Mouse (Mus musculus) forebrain, embryonic 15.5 days (tissue): ENCODE measurements at regions not wholly inside any gene's neighbourhood (a gene's known extent, or its start where the extent isn't known, plus 50 kb on each side); places are given as distances from the start of the nearest gene placed in this dataset.

Experiments used
- ATAC-seq: fragments of 200-750 bp; cut with Nextera tagmentation; replicated peaks from 2 replicates; pipeline ENCODE4 v1.8.0; 2017; ENCODE audit warnings: mild to moderate bottlenecking, moderate TSS enrichment, moderate library complexity
- H3K27ac ChIP-seq: fragments of 300-500 bp; sonication (generic); replicated peaks from 2 replicates; pipeline ENCODE4 v1.5.1; 2015; ENCODE audit warnings: mild to moderate bottlenecking, inconsistent platforms
- H3K27me3 ChIP-seq: fragments of 300-500 bp; sonication (generic); 2 replicates; pipeline ENCODE4 v1.6.1; 2015; ENCODE audit warnings: inconsistent platforms
- H3K36me3 ChIP-seq: fragments of 300-500 bp; sonication (generic); 2 replicates; pipeline ENCODE4 v1.6.1; 2015; ENCODE audit warnings: mild to moderate bottlenecking, inconsistent platforms
- H3K4me1 ChIP-seq: fragments of 300-500 bp; sonication (generic); 2 replicates; pipeline ENCODE4 v1.6.1; 2015; ENCODE audit warnings: inconsistent platforms
- H3K4me2 ChIP-seq: fragments of 300-500 bp; sonication (generic); replicated peaks from 2 replicates; pipeline ENCODE4 v1.6.1; 2015; ENCODE audit warnings: mild to moderate bottlenecking, inconsistent platforms
- H3K4me3 ChIP-seq: fragments of 300-500 bp; sonication (generic); 2 replicates; pipeline ENCODE4 v1.5.1; 2015; ENCODE audit warnings: mild to moderate bottlenecking, inconsistent platforms
- H3K9ac ChIP-seq: fragments of 300-500 bp; sonication (generic); replicated peaks from 2 replicates; pipeline ENCODE4 v1.6.1; 2015; ENCODE audit warnings: mild to moderate bottlenecking, inconsistent platforms
- H3K9me3 ChIP-seq: fragments of 300-500 bp; sonication (generic); 2 replicates; pipeline ENCODE4 v1.6.1; 2016; ENCODE audit warnings: inconsistent platforms
- WGBS: fragments of 180-500 bp; shearing (Covaris S2); methylation state at CpG from one replicate; pipeline ENCODE4 v1.1.7; 2015; ENCODE audit warnings: mixed read lengths; 5-methylcytosine and 5-hydroxymethylcytosine counted together

GRCm38 (mm10) chr3:65006127-65006526 is 103.1 kb upstream of the Kcnab1 start:
- H3K27ac ChIP-seq, result no peak overlapping the region
- H3K4me1 ChIP-seq, result no peaks in the 10 kb centered on the region
- no peak overlapping the region for H3K4me3 ChIP-seq
- H3K27me3 ChIP-seq, result no peaks in the 10 kb centered on the region
- 34% methylated on average over 1 of the region's 1 CpGs for WGBS
- H3K9me3 ChIP-seq, result no peaks in the 10 kb centered on the region
- ATAC-seq, result no peak
- no peak overlapping the region for H3K9ac ChIP-seq
- no peak overlapping the region for H3K4me2 ChIP-seq
- H3K36me3 ChIP-seq, result no peaks in the 10 kb centered on the region

- H3K9ac ChIP-seq, result no peak overlapping the region
- WGBS, result 88% methylated on average over 3 of the region's 3 CpGs
- H3K4me1 ChIP-seq, result no peaks in the 10 kb centered on the region
- no peaks in the 10 kb centered on the region for H3K36me3 ChIP-seq
- H3K27me3 ChIP-seq, result no peaks in the 10 kb centered on the region
- no peak overlapping the region for H3K4me2 ChIP-seq
- ATAC-seq, result no peak
- H3K4me3 ChIP-seq, result no peak overlapping the region
- H3K27ac ChIP-seq, result no peak overlapping the region
- H3K9me3 ChIP-seq, result no peaks in the 10 kb centered on the region
These were observed 102.6 kb upstream of the Kcnab1 start for GRCm38 (mm10) chr3:65006565-65006964.

- Histone ChIP-seq H3K9ac (no peak overlapping the region), H3K27ac (no peak overlapping the region), H3K36me3 (no peaks in the 10 kb centered on the region), H3K27me3 (no peaks in the 10 kb centered on the region), H3K4me1 (no peaks in the 10 kb centered on the region), H3K4me2 (no peak overlapping the region), H3K4me3 (no peak overlapping the region), H3K9me3 (no peaks in the 10 kb centered on the region)
- ATAC-seq, result no peak
- WGBS, result 79% methylated on average over 2 of the region's 2 CpGs
These were observed 85.3 kb upstream of the Kcnab1 start for GRCm38 (mm10) chr3:65023876-65024275.

DNA sequence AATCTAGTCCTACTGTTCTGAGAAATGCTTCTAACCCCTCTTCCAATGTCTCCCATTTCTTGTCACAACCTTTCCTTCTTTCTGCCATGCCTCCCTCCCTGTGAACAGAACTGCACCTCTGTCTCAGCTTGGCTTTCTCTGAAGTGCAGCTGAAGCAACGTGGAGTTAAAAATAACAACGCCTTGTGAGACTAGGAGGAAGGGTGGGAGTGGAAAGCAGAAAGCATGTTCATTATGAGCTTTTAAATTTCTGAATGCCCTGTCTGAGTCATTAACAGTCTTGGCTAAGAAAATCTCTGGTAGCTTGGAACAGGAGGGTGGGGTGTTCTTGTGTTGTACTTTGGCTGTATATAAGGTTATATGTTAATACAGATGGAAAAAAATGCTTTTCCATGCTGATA is 71.6 kb upstream of the Kcnab1 start:
- WGBS, result 67% methylated on average over 2 of the region's 2 CpGs
- no peak overlapping the region for H3K9ac ChIP-seq
- H3K36me3 ChIP-seq, result no peaks in the 10 kb centered on the region
- no peak overlapping the region for H3K4me3 ChIP-seq
- no peaks in the 10 kb centered on the region for H3K4me1 ChIP-seq
- H3K27ac ChIP-seq, result no peak overlapping the region
- H3K27me3 ChIP-seq, result no peaks in the 10 kb centered on the region
- H3K9me3 ChIP-seq, result no peaks in the 10 kb centered on the region
- no peak for ATAC-seq
- no peak overlapping the region for H3K4me2 ChIP-seq

DNA sequence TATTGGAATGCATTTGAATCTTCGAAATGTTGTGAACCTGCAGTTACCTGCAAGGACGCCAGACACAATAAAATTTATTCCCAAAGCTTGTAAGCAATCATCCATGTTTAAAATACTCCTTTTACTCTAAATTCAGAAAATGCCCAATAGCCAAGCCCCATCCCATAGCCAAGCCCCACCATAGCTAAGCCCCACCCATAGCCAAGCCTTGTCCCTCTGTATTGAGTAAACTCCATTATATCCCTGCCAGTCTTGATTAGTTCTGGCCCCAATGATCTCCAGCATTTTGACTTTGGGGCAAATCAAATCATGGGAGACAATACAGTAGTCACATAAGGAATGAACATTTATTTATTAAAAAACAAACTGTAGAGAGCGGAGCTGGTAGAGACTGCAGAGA is 61.3 kb upstream of the Kcnab1 start:
- ATAC-seq, result no peak
- 86% methylated on average over 3 of the region's 3 CpGs for WGBS
- no peak overlapping the region for H3K4me3 ChIP-seq

DNA sequence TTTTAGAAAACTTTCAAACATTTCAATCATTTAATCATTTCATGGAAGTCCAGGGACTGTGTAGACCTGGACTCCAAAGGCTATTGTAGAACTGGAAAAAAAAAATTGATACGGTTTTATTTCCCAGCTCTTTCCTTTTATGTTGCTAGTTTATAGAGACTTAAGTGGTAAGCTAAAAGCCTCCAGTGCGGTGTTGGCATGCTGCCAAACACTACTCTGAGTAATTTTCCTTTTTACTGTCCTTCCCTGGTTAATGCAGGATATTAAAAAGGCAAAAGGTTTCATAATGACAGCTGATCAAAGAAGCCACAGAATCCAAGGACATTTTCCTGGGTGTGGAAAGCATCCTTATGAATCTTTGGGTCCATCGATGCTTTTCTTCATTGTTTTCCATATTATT is 53.8 kb upstream of the Kcnab1 start:
- 0 out of 2 replicates have a peak, but pooled peaks have one; percentile 26 for ATAC-seq
- no peaks in the 10 kb centered on the region for H3K9me3 ChIP-seq
- no peak overlapping the region for H3K27ac ChIP-seq
- no peaks in the 10 kb centered on the region for H3K27me3 ChIP-seq
- no peak overlapping the region for H3K4me3 ChIP-seq
- no peak overlapping the region for H3K4me2 ChIP-seq
- no peak overlapping the region for H3K9ac ChIP-seq
- H3K36me3 ChIP-seq, result no peaks in the 10 kb centered on the region
- WGBS, result 20% methylated on average over 3 of the region's 3 CpGs
- peaks cover 5% of the 10 kb centered on the region; the same call in 1 of the 2 replicates for H3K4me1 ChIP-seq

More for the DNA sequence above, 61.3 kb upstream of the Kcnab1 start:
- no peak overlapping the region for H3K27ac ChIP-seq
- no peak overlapping the region for H3K9ac ChIP-seq
- no peaks in the 10 kb centered on the region for H3K9me3 ChIP-seq
- no peaks in the 10 kb centered on the region for H3K27me3 ChIP-seq
- no peaks in the 10 kb centered on the region for H3K4me1 ChIP-seq
- H3K36me3 ChIP-seq, result no peaks in the 10 kb centered on the region
- no peak overlapping the region for H3K4me2 ChIP-seq
